Mouse (Mus musculus) cortical plate, adult 2 months (tissue): ENCODE measurements around the gene Asic2.

Experiments used
- CTCF ChIP-seq: fragments of 200-500 bp; IDR thresholded peaks from 2 replicates; pipeline ENCODE4 v1.5.1; 2011; ENCODE audit warnings: mild to moderate bottlenecking, control low read depth, low read length; ENCODE audit not compliant: insufficient read depth; ENCODE audit errors: extremely low read depth
- POLR2A ChIP-seq: fragments of 200-500 bp; IDR thresholded peaks from 2 replicates; pipeline ENCODE4 v1.6.1; 2011; ENCODE audit warnings: mild to moderate bottlenecking, low read length, control low read depth; ENCODE audit not compliant: insufficient read depth; ENCODE audit errors: extremely low read depth

GRCm38 (mm10) chr11:81080076-81080805 is 888.0 kb downstream of the Asic2 start:
- no peak for TF ChIP-seq CTCF
- no peak for TF ChIP-seq POLR2A
